Mouse (Mus musculus) G1E (cell line): ENCODE results near the gene Map4k2. TPM values are rescaled to one million over a fixed set of nuclear protein-coding genes. Genes with fewer than 3 reads are reported as not detected.
"Not testable (repeated sequence)": the region's sequence is repeated elsewhere in the genome, so short reads cannot be mapped to it uniquely, and the experiment has no call there.

Experiments
- ATAC-seq: 2 replicates; pipeline ENCODE4 v1.8.0; 2016; ENCODE audit warnings: mild to moderate bottlenecking; ENCODE audit not compliant: insufficient number of reproducible peaks, poor library complexity, low FRiP score, severe bottlenecking; ENCODE audit errors: extremely low read depth
- DNase-seq: peaks from one replicate; pipeline ENCODE4 v3.0.0; 2012; ENCODE audit warnings: low spot score
- H3K27me3 ChIP-seq: 2 replicates; pipeline ENCODE4 v1.6.1; 2012; ENCODE audit warnings: mild to moderate bottlenecking, low read length, inconsistent platforms; ENCODE audit not compliant: insufficient read depth
- H3K36me3 ChIP-seq: replicated peaks from 2 replicates; pipeline ENCODE3; 2012; ENCODE audit warnings: mild to moderate bottlenecking, inconsistent platforms
- H3K4me1 ChIP-seq: 2 replicates; pipeline ENCODE4 v1.6.1; 2012; ENCODE audit warnings: low read depth, low read length, inconsistent platforms, mixed read lengths; ENCODE audit not compliant: insufficient read depth
- H3K4me3 ChIP-seq: 2 replicates; pipeline ENCODE4 v1.5.1; 2012; ENCODE audit warnings: low read depth, mild to moderate bottlenecking, inconsistent platforms, low read length, moderate library complexity, mixed read lengths
- H3K9me3 ChIP-seq: replicated peaks from 2 replicates; pipeline ENCODE4 v1.6.1; 2012; ENCODE audit warnings: inconsistent platforms
- CTCF ChIP-seq: IDR thresholded peaks from 2 replicates; pipeline ENCODE4 v1.5.1; 2012; ENCODE audit warnings: low read depth, low read length, inconsistent platforms, mixed read lengths
- GATA1 ChIP-seq: IDR thresholded peaks from 2 replicates; pipeline ENCODE4 v1.6.1; 2012; ENCODE audit warnings: borderline replicate concordance, low read length, inconsistent platforms, mixed read lengths
- GATA2 ChIP-seq: IDR thresholded peaks from 2 replicates; pipeline ENCODE4 v1.6.1; 2012; ENCODE audit warnings: low read depth, low read length, inconsistent platforms, borderline replicate concordance
- POLR2AphosphoS5 ChIP-seq: IDR thresholded peaks from 2 replicates; pipeline ENCODE4 v1.6.1; 2012; ENCODE audit warnings: low read depth, low read length, inconsistent platforms; ENCODE audit not compliant: insufficient replicate concordance
- TAL1 ChIP-seq: conservative IDR thresholded peaks from 2 replicates; pipeline ENCODE4 v1.6.1; 2012; ENCODE audit warnings: low read depth, low read length, inconsistent platforms, mixed read lengths
- polyA plus RNA-seq: library from polyadenylated mRNA; stranded (reverse); fragments of >175 nt; gene quantifications from 2 replicates; pipeline ENCODE4 v1.2.3, GENCODE M21; 2012
- total RNA-seq, 2 experiments: library from RNA; stranded (forward) in 1 of 2; stranded (reverse) in 1 of 2; fragments of 200-1000 nt in 1 of 2; fragments of >200 nt in 1 of 2; fragmentation: Nextera tagmentation in 1 of 2; gene quantifications; 2 replicates each; pipeline ENCODE4 v1.2.3; 2014 to 2017

Map4k2 gene
- total and polyA plus RNA-seq, 3 experiments, result 13.2 to 26.6 (median 13.4) TPM

GRCm38 (mm10) chr19:6305517-6306115 lies 35.3 kb upstream of the Map4k2 start:
- peaks cover 30% of the 10 kb centered on the region for H3K36me3 ChIP-seq
- TF ChIP-seq POLR2AphosphoS5 (no peak), TAL1 (no peak), GATA1 (no peak), GATA2 (no peak), CTCF (no peak)
- peaks cover 72% of the 10 kb centered on the region for H3K4me1 ChIP-seq
- H3K27me3 ChIP-seq, result no peaks in the 10 kb centered on the region
- DNase-seq, result no peak
- ATAC-seq, result no peak
- peak overlapping the region; percentile 77 for H3K4me3 ChIP-seq
- no peaks in the 10 kb centered on the region for H3K9me3 ChIP-seq

- TF ChIP-seq GATA1 (no peak), POLR2AphosphoS5 (no peak), TAL1 (no peak), GATA2 (no peak)
- peaks cover 35% of the 10 kb centered on the region for H3K36me3 ChIP-seq
- H3K27me3 ChIP-seq, result no peaks in the 10 kb centered on the region
- peak; percentile 77 for DNase-seq
- H3K9me3 ChIP-seq, result no peaks in the 10 kb centered on the region
- H3K4me1 ChIP-seq, result peaks cover 67% of the 10 kb centered on the region
- H3K4me3 ChIP-seq, result peak within 1 kb of the TSS; percentile 77
- ATAC-seq, result no peak; the same call in 1 of the 2 replicates
Measured at GRCm38 (mm10) chr19:6306137-6306551, 34.8 kb upstream of the Map4k2 start, which contains the start of gene Cdc42bpg. Gene Cdc42bpg, plus strand, starts transcription at chr19:6306456.

- peaks cover 37% of the 10 kb centered on the region for H3K36me3 ChIP-seq
Measured at GRCm38 (mm10) chr19:6306586-6306985, 34.3 kb upstream of the Map4k2 start.

GRCm38 (mm10) chr19:6307733-6308531 lies 33.0 kb upstream of the Map4k2 start:
- peak overlapping the region; percentile 27; the same call in 1 of the 2 replicates for H3K4me3 ChIP-seq

More at GRCm38 (mm10) chr19:6306586-6306985, 34.3 kb upstream of the Map4k2 start:
- TF ChIP-seq CTCF, result peak; percentile 77
- TF ChIP-seq GATA2, result no peak
- DNase-seq, result peak; percentile 87
- Histone ChIP-seq H3K4me3 (peak overlapping the region; percentile 77), H3K27me3 (no peaks in the 10 kb centered on the region), H3K4me1 (peaks cover 64% of the 10 kb centered on the region), H3K9me3 (no peaks in the 10 kb centered on the region)
- ATAC-seq, result no peak

GRCm38 (mm10) chr19:6310181-6310580 lies 30.8 kb upstream of the Map4k2 start:
- Histone ChIP-seq H3K36me3 (peaks cover 70% of the 10 kb centered on the region), H3K27me3 (no peaks in the 10 kb centered on the region), H3K4me3 (no peak overlapping the region), H3K9me3 (no peaks in the 10 kb centered on the region), H3K4me1 (peaks cover 34% of the 10 kb centered on the region)
- DNase-seq, result no peak
- ATAC-seq, result no peak
- TF ChIP-seq GATA1 (no peak), CTCF (no peak), TAL1 (no peak), GATA2 (no peak), POLR2AphosphoS5 (no peak)

More at GRCm38 (mm10) chr19:6307733-6308531, 33.0 kb upstream of the Map4k2 start:
- DNase-seq (no peak), ATAC-seq (no peak)
- Histone ChIP-seq H3K9me3 (no peaks in the 10 kb centered on the region), H3K36me3 (peaks cover 48% of the 10 kb centered on the region), H3K4me1 (peaks cover 51% of the 10 kb centered on the region), H3K27me3 (no peaks in the 10 kb centered on the region)
- TF ChIP-seq CTCF (no peak), GATA2 (no peak), GATA1 (no peak), TAL1 (no peak), POLR2AphosphoS5 (no peak)

- Histone ChIP-seq H3K36me3 (peaks cover 86% of the 10 kb centered on the region), H3K4me1 (peaks cover 22% of the 10 kb centered on the region)
- H3K4me3 ChIP-seq, ATAC-seq, H3K9me3 ChIP-seq, DNase-seq, H3K27me3 ChIP-seq: not testable (repeated sequence)
Measured at GRCm38 (mm10) chr19:6311783-6312182, 29.2 kb upstream of the Map4k2 start.

GRCm38 (mm10) chr19:6313796-6314195 lies 27.1 kb upstream of the Map4k2 start:
- Histone ChIP-seq H3K27me3 (no peaks in the 10 kb centered on the region; the same call in 1 of the 2 replicates), H3K36me3 (peaks cover 98% of the 10 kb centered on the region), H3K4me3 (no peak overlapping the region), H3K9me3 (no peaks in the 10 kb centered on the region), H3K4me1 (peaks cover 3% of the 10 kb centered on the region; the same call in 1 of the 2 replicates)
- ATAC-seq (no peak), DNase-seq (no peak)
- TF ChIP-seq GATA2, result no peak
- no peak for TF ChIP-seq POLR2AphosphoS5
- TF ChIP-seq TAL1, result no peak
- no peak for TF ChIP-seq CTCF
- no peak for TF ChIP-seq GATA1
